Mouse (Mus musculus): ENCODE results near the gene Zfpm1. TPM values are rescaled to one million over a fixed set of nuclear protein-coding genes. Genes with fewer than 3 reads are reported as not detected.
A peak's percentile ranks its signal among the peaks of the same experiment; 100 is the strongest.

Zfpm1 gene
- polyA plus RNA-seq, 1 experiment from 2014 or later, result 1.2 TPM

DNA sequence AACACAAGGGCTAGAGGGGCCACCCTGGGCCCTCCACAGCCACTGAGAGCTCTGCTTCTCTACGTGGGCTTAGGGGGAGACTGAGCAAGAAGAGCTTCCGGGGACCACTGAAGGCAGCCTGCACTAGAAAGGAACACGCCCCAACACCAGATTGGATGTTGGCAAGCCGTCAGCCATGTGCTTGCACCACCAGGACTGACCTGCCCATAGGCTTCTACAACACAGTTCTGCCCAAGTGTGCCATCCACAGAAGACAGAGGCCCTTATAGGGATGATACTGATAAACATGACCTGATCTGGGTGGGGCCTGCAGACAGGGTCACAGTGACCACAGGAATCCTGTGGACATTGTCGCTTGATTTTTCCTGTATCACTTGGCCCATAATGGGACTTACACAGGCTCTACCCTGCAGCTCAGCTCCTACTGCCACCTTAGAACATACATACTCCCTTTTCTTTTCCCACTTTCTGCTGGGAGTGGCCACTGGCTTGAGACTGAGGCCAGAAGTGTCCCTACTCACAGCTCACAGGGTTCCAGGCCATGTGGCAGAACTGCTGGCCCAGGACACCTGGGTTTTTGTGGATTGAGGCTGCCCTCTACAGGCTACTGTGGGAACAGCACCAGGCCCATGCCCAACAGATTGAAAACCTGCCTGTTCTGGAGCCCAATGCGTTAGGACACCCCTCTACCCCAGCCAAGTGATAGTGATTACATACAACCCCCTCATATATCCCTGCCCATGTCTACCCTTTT lies 51.0 kb downstream of the Zfpm1 start:
- no peak overlapping the region for H3K27ac ChIP-seq (ENCODE audit: low read depth, low read length)
- no peaks in the 10 kb centered on the region for H3K36me3 ChIP-seq (ENCODE audit: control insufficient read depth, insufficient read depth, low read length)
- no peak for ATAC-seq (ENCODE audit: low read depth)
- H3K27me3 ChIP-seq (ENCODE audit: control insufficient read depth, insufficient read depth, low read length), result peaks cover 22% of the 10 kb centered on the region
- H3K4me1 ChIP-seq (ENCODE audit: control insufficient read depth, insufficient read depth, low read length), result peaks cover 16% of the 10 kb centered on the region
- no peak overlapping the region for H3K9ac ChIP-seq (replicated peaks; ENCODE audit: low read depth, low read length)
- H3K9me3 ChIP-seq (ENCODE audit: control insufficient read depth, low read length), result no peaks in the 10 kb centered on the region
- 72% methylated on average over 6 of the region's 6 CpGs for WGBS
- H3K4me2 ChIP-seq (ENCODE audit: low read depth, low read length), result no peak overlapping the region
- H3K4me3 ChIP-seq (ENCODE audit: low read depth, low read length), result no peak overlapping the region

DNA sequence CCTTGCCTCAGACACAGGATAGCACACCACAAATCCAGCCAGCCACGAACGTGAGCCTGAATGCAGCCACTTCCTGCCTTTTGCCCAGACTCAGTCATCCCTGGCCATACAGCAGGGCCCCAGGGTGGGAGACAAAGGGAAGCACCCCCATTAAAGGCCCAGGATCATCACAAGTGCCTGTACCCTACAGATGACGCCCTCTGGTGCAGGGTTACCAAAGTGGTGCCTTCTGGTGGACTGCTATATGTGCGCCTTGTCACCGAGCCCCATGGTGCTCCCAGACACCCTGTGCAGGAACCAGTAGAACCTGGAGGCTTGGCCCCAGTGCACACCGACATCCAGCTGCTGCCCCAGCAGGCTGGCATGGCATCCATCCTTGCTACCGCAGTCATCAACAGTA lies 51.6 kb downstream of the Zfpm1 start:
- WGBS, result 83% methylated on average over 7 of the region's 7 CpGs
- Histone ChIP-seq H3K36me3 (ENCODE audit: control insufficient read depth, insufficient read depth, low read length) (no peaks in the 10 kb centered on the region), H3K4me1 (ENCODE audit: control insufficient read depth, insufficient read depth, low read length) (peaks cover 16% of the 10 kb centered on the region), H3K9me3 (ENCODE audit: control insufficient read depth, low read length) (no peaks in the 10 kb centered on the region), H3K4me2 (ENCODE audit: low read depth, low read length) (no peak overlapping the region), H3K4me3 (ENCODE audit: low read depth, low read length) (no peak overlapping the region), H3K9ac (replicated peaks; ENCODE audit: low read depth, low read length) (no peak overlapping the region), H3K27ac (ENCODE audit: low read depth, low read length) (no peak overlapping the region), H3K27me3 (ENCODE audit: control insufficient read depth, insufficient read depth, low read length) (peaks cover 25% of the 10 kb centered on the region)
- no peak for ATAC-seq (ENCODE audit: low read depth)

DNA sequence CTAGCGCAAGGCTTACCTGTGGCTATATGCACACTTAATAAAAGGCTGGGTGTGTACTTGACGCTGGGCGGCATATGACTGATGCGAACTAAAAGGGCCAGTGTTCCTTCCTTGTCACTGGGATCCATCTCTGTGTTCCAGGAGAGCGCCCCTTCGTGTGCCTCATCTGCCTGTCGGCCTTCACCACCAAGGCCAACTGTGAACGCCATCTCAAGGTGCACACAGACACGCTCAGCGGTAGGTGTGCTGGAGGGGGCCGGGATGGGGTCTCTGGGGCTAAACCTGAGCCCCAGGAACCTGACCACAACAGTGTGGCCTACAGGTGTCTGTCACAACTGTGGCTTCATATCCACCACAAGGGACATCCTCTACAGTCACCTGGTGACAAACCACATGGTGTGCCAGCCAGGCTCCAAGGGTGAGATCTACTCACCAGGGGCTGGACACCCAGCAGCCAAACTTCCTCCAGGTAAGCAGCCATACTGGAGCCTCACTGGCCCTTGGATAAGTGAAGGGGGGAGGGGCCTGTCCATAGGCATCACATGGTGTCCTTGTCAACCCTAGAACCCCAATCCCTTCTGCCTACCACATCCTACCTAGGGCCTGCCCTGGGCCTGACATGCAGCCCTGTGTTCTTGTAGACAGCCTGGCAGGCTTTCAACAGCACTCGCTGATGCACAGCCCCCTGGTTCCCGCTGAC lies 53.0 kb downstream of the Zfpm1 start:
- H3K4me3 ChIP-seq (ENCODE audit: low read depth, low read length), result 0 out of 2 replicates have a peak overlapping the region, but pooled peaks have one; percentile 54
- peaks cover 25% of the 10 kb centered on the region for H3K27me3 ChIP-seq (ENCODE audit: control insufficient read depth, insufficient read depth, low read length)
- no peaks in the 10 kb centered on the region for H3K36me3 ChIP-seq (ENCODE audit: control insufficient read depth, insufficient read depth, low read length)
- no peaks in the 10 kb centered on the region for H3K9me3 ChIP-seq (ENCODE audit: control insufficient read depth, low read length)
- no peak overlapping the region for H3K27ac ChIP-seq (ENCODE audit: low read depth, low read length)
- H3K4me1 ChIP-seq (ENCODE audit: control insufficient read depth, insufficient read depth, low read length), result peaks cover 13% of the 10 kb centered on the region
- WGBS, result 83% methylated on average over 13 of the region's 13 CpGs
- ATAC-seq (ENCODE audit: low read depth), result no peak
- no peak overlapping the region for H3K9ac ChIP-seq (replicated peaks; ENCODE audit: low read depth, low read length)
- no peak overlapping the region for H3K4me2 ChIP-seq (ENCODE audit: low read depth, low read length)

DNA sequence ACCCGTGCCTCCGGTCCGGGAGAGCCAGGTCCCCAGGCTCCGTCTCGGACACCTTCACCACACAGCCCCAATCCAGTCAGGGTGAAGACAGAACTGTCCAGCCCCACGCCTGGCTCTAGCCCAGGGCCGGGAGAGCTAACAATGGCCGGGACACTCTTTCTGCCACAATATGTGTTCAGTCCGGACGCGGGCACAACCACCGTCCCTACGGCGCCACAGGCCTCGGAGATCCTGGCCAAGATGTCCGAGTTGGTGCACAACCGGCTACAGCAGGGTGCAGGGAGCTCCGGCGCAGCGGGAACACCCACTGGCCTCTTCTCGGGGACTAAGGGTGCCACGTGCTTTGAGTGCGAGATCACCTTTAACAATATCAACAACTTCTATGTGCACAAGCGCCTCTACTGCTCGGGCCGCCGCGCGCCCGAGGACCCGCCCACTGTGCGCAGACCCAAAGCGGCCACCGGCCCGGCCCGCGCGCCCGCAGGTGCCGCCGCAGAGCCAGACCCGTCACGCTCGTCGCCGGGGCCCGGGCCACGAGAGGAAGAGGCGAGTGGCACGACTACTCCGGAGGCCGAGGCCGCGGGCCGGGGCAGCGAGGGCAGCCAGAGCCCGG lies 53.8 kb downstream of the Zfpm1 start:
- Histone ChIP-seq H3K9me3 (ENCODE audit: control insufficient read depth, low read length) (no peaks in the 10 kb centered on the region), H3K4me1 (ENCODE audit: control insufficient read depth, insufficient read depth, low read length) (peaks cover 13% of the 10 kb centered on the region), H3K36me3 (ENCODE audit: control insufficient read depth, insufficient read depth, low read length) (no peaks in the 10 kb centered on the region), H3K27me3 (ENCODE audit: control insufficient read depth, insufficient read depth, low read length) (peaks cover 25% of the 10 kb centered on the region), H3K27ac (ENCODE audit: low read depth, low read length) (no peak overlapping the region), H3K9ac (replicated peaks; ENCODE audit: low read depth, low read length) (peak overlapping the region; percentile 59), H3K4me2 (ENCODE audit: low read depth, low read length) (peak overlapping the region; percentile 89), H3K4me3 (ENCODE audit: low read depth, low read length) (peak overlapping the region; percentile 54)
- ATAC-seq (ENCODE audit: low read depth), result peak; percentile 33
- 7% methylated on average over 57 of the region's 57 CpGs for WGBS

DNA sequence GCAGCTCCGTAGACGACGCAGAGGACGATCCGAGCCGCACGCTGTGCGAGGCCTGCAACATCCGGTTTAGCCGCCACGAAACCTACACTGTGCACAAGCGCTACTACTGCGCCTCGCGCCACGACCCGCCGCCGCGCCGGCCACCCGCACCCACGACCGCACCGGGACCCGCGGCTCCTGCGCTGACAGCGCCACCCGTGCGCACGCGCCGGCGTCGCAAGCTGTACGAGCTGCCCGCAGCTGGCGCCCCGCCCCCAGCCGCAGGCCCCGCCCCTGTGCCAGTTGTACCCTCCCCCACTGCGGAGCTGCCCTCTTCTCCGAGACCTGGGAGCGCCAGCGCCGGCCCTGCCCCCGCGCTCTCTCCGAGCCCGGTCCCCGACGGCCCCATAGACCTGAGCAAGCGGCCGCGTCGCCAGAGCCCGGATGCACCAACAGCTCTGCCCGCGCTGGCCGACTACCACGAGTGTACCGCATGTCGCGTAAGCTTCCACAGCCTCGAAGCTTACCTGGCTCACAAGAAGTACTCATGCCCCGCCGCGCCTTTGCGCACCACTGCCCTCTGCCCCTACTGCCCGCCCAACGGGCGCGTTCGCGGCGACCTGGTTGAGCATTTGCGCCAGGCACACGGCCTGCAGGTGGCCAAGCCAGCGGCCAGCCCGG lies 54.4 kb downstream of the Zfpm1 start:
- WGBS, result 7% methylated on average over 53 of the region's 81 CpGs

DNA sequence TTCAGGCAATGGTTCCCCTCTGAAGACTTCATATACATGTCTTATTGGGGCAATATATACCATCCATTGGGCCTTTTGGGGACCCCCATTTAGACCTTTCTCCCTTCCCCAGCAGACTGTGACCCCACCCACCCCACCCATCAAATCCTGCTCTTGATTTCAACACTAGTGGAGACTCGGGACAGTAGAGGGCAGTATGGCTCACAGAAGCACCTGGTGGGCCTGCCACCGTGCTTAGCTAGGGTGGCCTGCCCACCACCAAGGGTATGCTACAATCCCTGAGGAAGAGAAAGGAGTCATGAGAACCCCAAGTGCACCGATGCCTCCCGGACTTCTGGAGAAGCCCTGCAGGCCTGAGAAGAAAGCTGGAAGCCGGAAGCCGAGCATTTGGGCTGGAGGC lies 56.9 kb downstream of the Zfpm1 start:
- Histone ChIP-seq H3K9me3 (ENCODE audit: control insufficient read depth, low read length) (no peaks in the 10 kb centered on the region), H3K9ac (replicated peaks; ENCODE audit: low read depth, low read length) (no peak overlapping the region), H3K27ac (ENCODE audit: low read depth, low read length) (no peak overlapping the region), H3K4me2 (ENCODE audit: low read depth, low read length) (no peak overlapping the region), H3K4me1 (ENCODE audit: control insufficient read depth, insufficient read depth, low read length) (peaks cover 22% of the 10 kb centered on the region), H3K36me3 (ENCODE audit: control insufficient read depth, insufficient read depth, low read length) (no peaks in the 10 kb centered on the region), H3K4me3 (ENCODE audit: low read depth, low read length) (no peak overlapping the region), H3K27me3 (ENCODE audit: control insufficient read depth, insufficient read depth, low read length) (peaks cover 29% of the 10 kb centered on the region)
- WGBS, result 59% methylated on average over 6 of the region's 6 CpGs
- no peak for ATAC-seq (ENCODE audit: low read depth)

More for the DNA sequence above, 54.4 kb downstream of the Zfpm1 start:
- H3K36me3 ChIP-seq (ENCODE audit: control insufficient read depth, insufficient read depth, low read length), result no peaks in the 10 kb centered on the region
- H3K4me3 ChIP-seq (ENCODE audit: low read depth, low read length), result peak overlapping the region; percentile 54
- H3K27ac ChIP-seq (ENCODE audit: low read depth, low read length), result no peak overlapping the region
- H3K9me3 ChIP-seq (ENCODE audit: control insufficient read depth, low read length), result no peaks in the 10 kb centered on the region
- H3K4me2 ChIP-seq (ENCODE audit: low read depth, low read length), result peak overlapping the region; percentile 89
- H3K4me1 ChIP-seq (ENCODE audit: control insufficient read depth, insufficient read depth, low read length), result peaks cover 11% of the 10 kb centered on the region
- H3K27me3 ChIP-seq (ENCODE audit: control insufficient read depth, insufficient read depth, low read length), result peaks cover 25% of the 10 kb centered on the region
- peak; percentile 75 for ATAC-seq (ENCODE audit: low read depth)
- peak overlapping the region; percentile 59 for H3K9ac ChIP-seq (replicated peaks; ENCODE audit: low read depth, low read length)

DNA sequence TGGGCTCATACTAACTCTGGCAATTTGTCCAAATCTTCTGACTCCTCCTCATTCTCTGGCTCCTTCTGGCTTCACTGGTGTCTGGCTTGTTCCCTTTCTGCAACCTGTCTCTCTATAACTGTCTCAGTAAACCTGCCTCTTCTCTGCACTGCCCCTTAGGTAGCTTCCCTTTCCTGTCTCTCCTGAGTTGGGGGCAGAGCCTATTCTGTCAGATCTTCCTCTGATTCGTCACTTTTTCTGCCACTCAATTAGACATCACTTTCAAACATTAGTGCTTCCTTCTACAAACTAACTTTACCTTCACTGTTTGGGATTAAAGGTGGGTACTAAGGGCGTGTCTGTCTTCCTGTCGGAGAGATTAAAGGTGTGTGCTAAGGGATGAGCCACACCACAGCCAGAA lies 58.8 kb downstream of the Zfpm1 start:
- no peak overlapping the region for H3K27ac ChIP-seq (ENCODE audit: low read depth, low read length)
- no peak for ATAC-seq (ENCODE audit: low read depth)

DNA sequence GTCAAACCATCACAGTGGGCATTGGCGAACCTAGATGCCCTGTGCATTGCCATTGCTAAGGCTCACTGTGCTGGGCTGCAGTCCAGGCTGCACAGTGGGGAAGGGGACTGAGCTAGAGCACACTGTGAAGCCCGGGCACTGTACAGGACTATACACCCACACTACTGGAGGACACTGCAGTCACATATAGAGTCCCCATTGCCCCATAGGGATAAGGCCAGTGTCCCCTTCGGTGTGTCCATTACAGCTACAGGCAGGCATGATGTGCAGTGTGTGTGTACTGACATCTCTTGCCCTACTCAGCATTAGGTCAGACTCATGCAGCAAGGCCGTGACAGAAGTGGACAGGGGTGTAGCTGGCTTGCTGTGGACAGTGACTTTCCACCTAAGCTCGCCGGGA lies 59.8 kb downstream of the Zfpm1 start:
- 0 out of 2 replicates have a peak overlapping the region, but pooled peaks have one; percentile 2 for H3K9ac ChIP-seq (replicated peaks; ENCODE audit: low read depth, low read length)

More for the DNA sequence above, 58.8 kb downstream of the Zfpm1 start:
- no peak overlapping the region for H3K9ac ChIP-seq (replicated peaks; ENCODE audit: low read depth, low read length)
- H3K36me3 ChIP-seq (ENCODE audit: control insufficient read depth, insufficient read depth, low read length), result no peaks in the 10 kb centered on the region
- peaks cover 23% of the 10 kb centered on the region for H3K4me1 ChIP-seq (ENCODE audit: control insufficient read depth, insufficient read depth, low read length)
- 88% methylated on average over 3 of the region's 3 CpGs for WGBS
- no peaks in the 10 kb centered on the region for H3K9me3 ChIP-seq (ENCODE audit: control insufficient read depth, low read length)
- H3K4me2 ChIP-seq (ENCODE audit: low read depth, low read length), result no peak overlapping the region
- peaks cover 20% of the 10 kb centered on the region for H3K27me3 ChIP-seq (ENCODE audit: control insufficient read depth, insufficient read depth, low read length)
- H3K4me3 ChIP-seq (ENCODE audit: low read depth, low read length), result no peak overlapping the region

More for the DNA sequence above, 59.8 kb downstream of the Zfpm1 start:
- ATAC-seq (ENCODE audit: low read depth), result no peak
- 88% methylated on average over 6 of the region's 6 CpGs for WGBS
- Histone ChIP-seq H3K4me2 (ENCODE audit: low read depth, low read length) (no peak overlapping the region), H3K27me3 (ENCODE audit: control insufficient read depth, insufficient read depth, low read length) (peaks cover 18% of the 10 kb centered on the region), H3K4me1 (ENCODE audit: control insufficient read depth, insufficient read depth, low read length) (peaks cover 16% of the 10 kb centered on the region), H3K36me3 (ENCODE audit: control insufficient read depth, insufficient read depth, low read length) (no peaks in the 10 kb centered on the region), H3K9me3 (ENCODE audit: control insufficient read depth, low read length) (no peaks in the 10 kb centered on the region), H3K4me3 (ENCODE audit: low read depth, low read length) (no peak overlapping the region), H3K27ac (ENCODE audit: low read depth, low read length) (no peak overlapping the region)

All from neural tube, embryonic 14.5 days (tissue).